Mouse (Mus musculus) spleen, adult 2 months (tissue): ENCODE results near the gene Tmem100. TPM values are rescaled to one million over a fixed set of nuclear protein-coding genes. Genes with fewer than 3 reads are reported as not detected.

ENCODE experiments used
- DNase-seq, 2 experiments: peaks; one replicate each; pipeline versions ENCODE4 v3.0.0 to v3.0.0-alpha.2; 2012 to 2021; ENCODE audit warnings: low spot score in 2 of 2, low read depth in 1 of 2
- H3K27ac ChIP-seq: fragments of 200-500 bp; 2 replicates; pipeline ENCODE4 v1.5.1; 2012; ENCODE audit warnings: low read length, inconsistent platforms; ENCODE audit not compliant: insufficient read depth
- H3K27me3 ChIP-seq: fragments of 200-500 bp; 2 replicates; pipeline ENCODE4 v1.6.1; 2012; ENCODE audit warnings: mild to moderate bottlenecking, moderate library complexity, low read length, inconsistent platforms; ENCODE audit not compliant: control insufficient read depth, insufficient read depth
- H3K36me3 ChIP-seq: fragments of 200-500 bp; 2 replicates; pipeline ENCODE4 v1.6.1; 2012; ENCODE audit warnings: mild to moderate bottlenecking, low read length, inconsistent platforms; ENCODE audit not compliant: control insufficient read depth, insufficient read depth
- H3K4me1 ChIP-seq: fragments of 200-500 bp; 2 replicates; pipeline ENCODE4 v1.6.1; 2011; ENCODE audit warnings: inconsistent platforms; ENCODE audit not compliant: control insufficient read depth, insufficient read depth, insufficient read length
- H3K4me3 ChIP-seq: fragments of 200-500 bp; 2 replicates; pipeline ENCODE4 v1.5.1; 2011; ENCODE audit warnings: mild to moderate bottlenecking, inconsistent platforms; ENCODE audit not compliant: insufficient read depth, insufficient read length; ENCODE audit errors: extremely low read depth
- CTCF ChIP-seq: fragments of 200-500 bp; IDR thresholded peaks from 2 replicates; pipeline ENCODE4 v1.5.1; 2011; ENCODE audit warnings: mild to moderate bottlenecking, inconsistent platforms; ENCODE audit not compliant: insufficient read depth, insufficient read length, insufficient replicate concordance; ENCODE audit errors: extremely low read depth
- POLR2A ChIP-seq: fragments of 200-500 bp; IDR thresholded peaks from 2 replicates; pipeline ENCODE4 v1.6.1; 2011; ENCODE audit warnings: low read depth, low read length, inconsistent platforms
- WGBS: fragments of 180-500 bp; shearing (Covaris S2); methylation state at CpG from one replicate; pipeline ENCODE4 v1.1.7; 2018; 5-methylcytosine and 5-hydroxymethylcytosine counted together
- polyA plus RNA-seq: library from polyadenylated mRNA; depleted of rRNA; stranded (reverse); fragments of >200 nt; gene quantifications from 2 replicates; pipeline ENCODE4 v1.2.3, GENCODE M21; 2012

Gene Tmem100
- polyA plus RNA-seq, 1 experiment = 0.42 TPM

- TF ChIP-seq CTCF = no peak
- TF ChIP-seq POLR2A = no peak
- Histone ChIP-seq H3K4me1 (no peaks in the 10 kb centered on the region), H3K36me3 (no peaks in the 10 kb centered on the region), H3K4me3 (no peak overlapping the region), H3K27me3 (no peaks in the 10 kb centered on the region), H3K27ac (no peak overlapping the region)
- 32% methylated on average over 5 of the region's 5 CpGs for WGBS
- no peak for DNase-seq
Measured at GRCm38 (mm10) chr11:90038022-90038421, 7.9 kb downstream of the Tmem100 start.

GRCm38 (mm10) chr11:90044459-90044858 is 14.3 kb downstream of the Tmem100 start:
- H3K36me3 ChIP-seq = no peaks in the 10 kb centered on the region
- no peaks in the 10 kb centered on the region for H3K27me3 ChIP-seq
- TF ChIP-seq POLR2A = no peak
- no peak for TF ChIP-seq CTCF
- H3K27ac ChIP-seq = no peak overlapping the region
- WGBS = 87% methylated on average over 4 of the region's 4 CpGs
- no peak for DNase-seq
- H3K4me3 ChIP-seq = no peak overlapping the region
- no peaks in the 10 kb centered on the region for H3K4me1 ChIP-seq

- no peaks in the 10 kb centered on the region for H3K4me1 ChIP-seq
- no peaks in the 10 kb centered on the region for H3K36me3 ChIP-seq
- WGBS = 54% methylated on average over 7 of the region's 7 CpGs
- no peak overlapping the region for H3K27ac ChIP-seq
- H3K27me3 ChIP-seq = no peaks in the 10 kb centered on the region
- no peak for DNase-seq
- no peak overlapping the region for H3K4me3 ChIP-seq
- no peak for TF ChIP-seq POLR2A
- TF ChIP-seq CTCF = no peak
Measured at GRCm38 (mm10) chr11:90046211-90046610, 16.1 kb downstream of the Tmem100 start.

GRCm38 (mm10) chr11:90047271-90047670 is 17.1 kb downstream of the Tmem100 start:
- H3K27me3 ChIP-seq = no peaks in the 10 kb centered on the region
- no peak for TF ChIP-seq POLR2A
- no peaks in the 10 kb centered on the region for H3K4me1 ChIP-seq
- no peak overlapping the region for H3K27ac ChIP-seq
- 88% methylated on average over 9 of the region's 9 CpGs for WGBS
- no peak overlapping the region for H3K4me3 ChIP-seq
- DNase-seq = no peak
- H3K36me3 ChIP-seq = no peaks in the 10 kb centered on the region

- TF ChIP-seq CTCF (no peak), POLR2A (no peak)
- Histone ChIP-seq H3K4me1 (no peaks in the 10 kb centered on the region), H3K27me3 (no peaks in the 10 kb centered on the region), H3K4me3 (no peak overlapping the region), H3K27ac (no peak overlapping the region), H3K36me3 (no peaks in the 10 kb centered on the region)
- 82% methylated on average over 7 of the region's 7 CpGs for WGBS
- no peak for DNase-seq
Measured at GRCm38 (mm10) chr11:90050016-90050415, 19.9 kb downstream of the Tmem100 start.

GRCm38 (mm10) chr11:90052785-90053184 is 22.6 kb downstream of the Tmem100 start:
- no peaks in the 10 kb centered on the region for H3K4me1 ChIP-seq
- H3K27me3 ChIP-seq = no peaks in the 10 kb centered on the region
- TF ChIP-seq CTCF = no peak
- H3K27ac ChIP-seq = no peak overlapping the region
- WGBS = 87% methylated on average over 7 of the region's 7 CpGs
- H3K4me3 ChIP-seq = no peak overlapping the region
- no peaks in the 10 kb centered on the region for H3K36me3 ChIP-seq
- no peak for DNase-seq

GRCm38 (mm10) chr11:90053820-90054219 is 23.7 kb downstream of the Tmem100 start:
- Histone ChIP-seq H3K4me1 (no peaks in the 10 kb centered on the region), H3K27me3 (no peaks in the 10 kb centered on the region), H3K27ac (no peak overlapping the region), H3K4me3 (no peak overlapping the region), H3K36me3 (no peaks in the 10 kb centered on the region)
- no peak for DNase-seq
- 76% methylated on average over 4 of the region's 4 CpGs for WGBS
- no peak for TF ChIP-seq POLR2A
- TF ChIP-seq CTCF = no peak

GRCm38 (mm10) chr11:90054401-90054800 is 24.3 kb downstream of the Tmem100 start:
- no peak for TF ChIP-seq CTCF
- TF ChIP-seq POLR2A = no peak
- Histone ChIP-seq H3K27ac (no peak overlapping the region), H3K4me1 (no peaks in the 10 kb centered on the region), H3K36me3 (no peaks in the 10 kb centered on the region), H3K4me3 (no peak overlapping the region), H3K27me3 (no peaks in the 10 kb centered on the region)
- WGBS = 56% methylated on average over 7 of the region's 7 CpGs
- no peak for DNase-seq
